Mouse (Mus musculus) retina, postnatal 7 days (tissue): ENCODE measurements at regions not wholly inside any gene's neighbourhood (a gene's known extent, or its start where the extent isn't known, plus 50 kb on each side); places are given as distances from the start of the nearest gene placed in this dataset.

Experiments used
- DNase-seq: peaks from one replicate; pipeline ENCODE4 v3.0.0-alpha.2; 2012; ENCODE audit warnings: low read depth, low spot score

- DNase-seq: no peak
These were observed 200.4 kb upstream of the Arpp21 start for GRCm38 (mm10) chr9:112436094-112436493.

- no peak for DNase-seq
These were observed 196.2 kb upstream of the Arpp21 start for GRCm38 (mm10) chr9:112431920-112432437.

- no peak for DNase-seq
These were observed 193.5 kb upstream of the Arpp21 start for GRCm38 (mm10) chr9:112429196-112429595.

- no peak for DNase-seq
These were observed 170.1 kb upstream of the Arpp21 start for GRCm38 (mm10) chr9:112405772-112406315.

- no peak for DNase-seq
These were observed 135.0 kb upstream of the Arpp21 start for GRCm38 (mm10) chr9:112370746-112371145.

GRCm38 (mm10) chr9:112367291-112367690 is 131.6 kb upstream of the Arpp21 start:
- no peak for DNase-seq

- no peak for DNase-seq
These were observed 125.6 kb upstream of the Arpp21 start for GRCm38 (mm10) chr9:112361355-112361754.

- no peak for DNase-seq
These were observed 123.1 kb upstream of the Arpp21 start for GRCm38 (mm10) chr9:112358711-112359298.

- no peak for DNase-seq
These were observed 117.5 kb upstream of the Arpp21 start for GRCm38 (mm10) chr9:112353196-112353595.

- DNase-seq: no peak
These were observed 113.2 kb upstream of the Arpp21 start for GRCm38 (mm10) chr9:112348942-112349341.

- DNase-seq: no peak
These were observed 109.1 kb upstream of the Arpp21 start for GRCm38 (mm10) chr9:112344792-112345191.

- no peak for DNase-seq
These were observed 104.6 kb upstream of the Arpp21 start for GRCm38 (mm10) chr9:112340363-112340762.

- no peak for DNase-seq
These were observed 84.3 kb upstream of the Arpp21 start for GRCm38 (mm10) chr9:112320016-112320415.

- no peak for DNase-seq
These were observed 73.2 kb upstream of the Arpp21 start for GRCm38 (mm10) chr9:112308950-112309349.

GRCm38 (mm10) chr9:112307837-112308236 is 72.1 kb upstream of the Arpp21 start:
- no peak for DNase-seq

GRCm38 (mm10) chr9:112291875-112292274 is 56.1 kb upstream of the Arpp21 start:
- DNase-seq: no peak
